ENCODE assay signal across 8 mouse cellular contexts in genomic region chr10:25200691-25201090, GRCm38 (mm10).
DNase-seq lines count a peak whose midpoint lies in the region; ATAC-seq lines count a peak whose summit lies in the region.

No protein-coding gene starts in this region.

- no peaks in the 10 kb centered on the region for H3K27me3 ChIP-seq in heart, embryonic 11.5 days (ENCODE audit: control insufficient read depth, insufficient read depth, low read length)
- H3K27me3 ChIP-seq in heart, embryonic 10.5 days (ENCODE audit: insufficient read depth, poor library complexity, severe bottlenecking): no peaks in the 10 kb centered on the region
- no peaks in the 10 kb centered on the region for H3K27me3 ChIP-seq in lung, embryonic 16.5 days (ENCODE audit: control insufficient read depth, insufficient read depth, low read depth, low read length)
- no peaks in the 10 kb centered on the region for H3K27me3 ChIP-seq in intestine, embryonic 14.5 days (replicated peaks; ENCODE audit: control insufficient read depth, insufficient read depth, low read length)
- no peaks in the 10 kb centered on the region for H3K27me3 ChIP-seq in stomach, embryonic 14.5 days (ENCODE audit: control insufficient read depth, insufficient read depth, low read length)

- WGBS in heart, embryonic 11.5 days (ENCODE audit: insufficient replicate concordance): 81% methylated on average over 7 of the region's 7 CpGs
- WGBS in heart, embryonic 10.5 days: 86% methylated on average over 7 of the region's 7 CpGs
- 76% methylated on average over 7 of the region's 7 CpGs for WGBS in lung, embryonic 16.5 days
- 73% methylated on average over 7 of the region's 7 CpGs for WGBS in intestine, embryonic 14.5 days
- WGBS in stomach, embryonic 14.5 days: 71% methylated on average over 7 of the region's 7 CpGs

- no peak for ATAC-seq in heart, embryonic 11.5 days (replicated peaks; ENCODE audit: insufficient number of reproducible peaks, low FRiP score, low TSS enrichment)
- ATAC-seq in lung, embryonic 16.5 days (ENCODE audit: low read depth): no peak
- no peak for ATAC-seq in intestine, embryonic 14.5 days (replicated peaks; ENCODE audit: low FRiP score, low TSS enrichment, low read depth)
- ATAC-seq in stomach, embryonic 14.5 days (ENCODE audit: insufficient number of reproducible peaks, insufficient read depth, low FRiP score, low read depth): no peak

- peaks cover 10% of the 10 kb centered on the region; the same call in 1 of the 2 replicates for H3K4me1 ChIP-seq in heart, embryonic 11.5 days (ENCODE audit: control insufficient read depth, insufficient read depth, low read length)
- peaks cover 22% of the 10 kb centered on the region for H3K4me1 ChIP-seq in heart, embryonic 10.5 days
- peaks cover 8% of the 10 kb centered on the region; the same call in 1 of the 2 replicates for H3K4me1 ChIP-seq in lung, embryonic 16.5 days (replicated peaks; ENCODE audit: control insufficient read depth, insufficient read depth, low read length)
- H3K4me1 ChIP-seq in intestine, embryonic 14.5 days (replicated peaks; ENCODE audit: control insufficient read depth, insufficient read depth, low read length): no peaks in the 10 kb centered on the region; the same call in 1 of the 2 replicates
- 0 out of 2 replicates have a peak, but pooled peaks cover 3% of the 10 kb centered on the region for H3K4me1 ChIP-seq in stomach, embryonic 14.5 days (ENCODE audit: control insufficient read depth, insufficient read depth, low read length)

- DNase-seq in heart, embryonic 10.5 days (ENCODE audit: low spot score): no peak
- no peak for DNase-seq in lung, postnatal 10 days
- DNase-seq in intestine, embryonic 14.5 days (ENCODE audit: low spot score): no peak
- no peak for DNase-seq in adrenal gland, postnatal 14 days
- no peak for DNase-seq in right cerebral cortex, postnatal 36 days (ENCODE audit: low spot score in 2 of 2)

- H3K27ac ChIP-seq in heart, embryonic 11.5 days (ENCODE audit: low read depth, low read length): no peak overlapping the region
- no peak overlapping the region for H3K27ac ChIP-seq in heart, embryonic 10.5 days
- H3K27ac ChIP-seq in lung, embryonic 16.5 days (ENCODE audit: low read length): no peak overlapping the region
- no peak overlapping the region for H3K27ac ChIP-seq in intestine, embryonic 14.5 days (ENCODE audit: low read depth)
- H3K27ac ChIP-seq in stomach, embryonic 14.5 days (ENCODE audit: low read length): no peak overlapping the region

- no peak overlapping the region for H3K9ac ChIP-seq in heart, embryonic 11.5 days (ENCODE audit: low read depth, low read length)
- H3K9ac ChIP-seq in lung, embryonic 16.5 days (ENCODE audit: low read length): no peak overlapping the region
- H3K9ac ChIP-seq in intestine, embryonic 14.5 days (ENCODE audit: low read length): no peak overlapping the region
- no peak overlapping the region for H3K9ac ChIP-seq in stomach, embryonic 14.5 days (replicated peaks; ENCODE audit: low read depth, low read length)

- H3K9me3 ChIP-seq in heart, embryonic 11.5 days (replicated peaks; ENCODE audit: control insufficient read depth, low read length): no peaks in the 10 kb centered on the region
- H3K9me3 ChIP-seq in heart, embryonic 10.5 days: no peaks in the 10 kb centered on the region
- H3K9me3 ChIP-seq in lung, embryonic 16.5 days (ENCODE audit: control insufficient read depth, low read length): no peaks in the 10 kb centered on the region
- H3K9me3 ChIP-seq in intestine, embryonic 14.5 days (ENCODE audit: control insufficient read depth, low read length): no peaks in the 10 kb centered on the region
- no peaks in the 10 kb centered on the region for H3K9me3 ChIP-seq in stomach, embryonic 14.5 days (ENCODE audit: control insufficient read depth, low read depth, low read length)

- H3K36me3 ChIP-seq in heart, embryonic 11.5 days (ENCODE audit: control insufficient read depth, insufficient read depth, low read length): no peaks in the 10 kb centered on the region
- H3K36me3 ChIP-seq in heart, embryonic 10.5 days: no peaks in the 10 kb centered on the region
- no peaks in the 10 kb centered on the region for H3K36me3 ChIP-seq in lung, embryonic 16.5 days (ENCODE audit: control insufficient read depth, insufficient read depth, low read length)
- H3K36me3 ChIP-seq in intestine, embryonic 14.5 days (ENCODE audit: control insufficient read depth, insufficient read depth, low read length): no peaks in the 10 kb centered on the region
- no peaks in the 10 kb centered on the region for H3K36me3 ChIP-seq in stomach, embryonic 14.5 days (ENCODE audit: control insufficient read depth, insufficient read depth, low read length)

- peak overlapping the region; percentile 87; the same call in 1 of the 2 replicates for H3K4me2 ChIP-seq in heart, embryonic 11.5 days
- peak overlapping the region; percentile 75 for H3K4me2 ChIP-seq in lung, embryonic 16.5 days (ENCODE audit: low read depth, low read length)
- peak overlapping the region; percentile 72 for H3K4me2 ChIP-seq in intestine, embryonic 14.5 days (ENCODE audit: low read length)
- H3K4me2 ChIP-seq in stomach, embryonic 14.5 days (replicated peaks; ENCODE audit: low read depth, low read length): peak overlapping the region; percentile 71

- H3K4me3 ChIP-seq in heart, embryonic 11.5 days (ENCODE audit: low read depth, low read length): no peak overlapping the region
- H3K4me3 ChIP-seq in heart, embryonic 10.5 days: no peak overlapping the region
- H3K4me3 ChIP-seq in lung, embryonic 16.5 days (ENCODE audit: low read length): no peak overlapping the region
- H3K4me3 ChIP-seq in intestine, embryonic 14.5 days (ENCODE audit: low read depth, low read length): no peak overlapping the region
- no peak overlapping the region; the same call in 1 of the 2 replicates for H3K4me3 ChIP-seq in stomach, embryonic 14.5 days (ENCODE audit: low read depth, low read length)
